Mouse (Mus musculus) forebrain, embryonic 13.5 days (tissue): ENCODE results near the gene Rfc5. TPM values are rescaled to one million over a fixed set of nuclear protein-coding genes. Genes with fewer than 3 reads are reported as not detected.
A peak's percentile ranks its signal among the peaks of the same experiment; 100 is the strongest.
"Not testable (repeated sequence)": the region's sequence is repeated elsewhere in the genome, so short reads cannot be mapped to it uniquely, and the experiment has no call there.

Source experiments
- ATAC-seq: fragments of 200-750 bp; cut with Nextera tagmentation; 2 replicates; pipeline ENCODE4 v1.8.0; 2017
- H3K27ac ChIP-seq: fragments of 300-500 bp; sonication (generic); 2 replicates; pipeline ENCODE4 v1.5.1; 2015; ENCODE audit warnings: inconsistent platforms, mild to moderate bottlenecking, moderate library complexity
- H3K27me3 ChIP-seq: fragments of 300-500 bp; sonication (generic); 2 replicates; pipeline ENCODE4 v1.6.1; 2015; ENCODE audit warnings: mild to moderate bottlenecking, inconsistent platforms
- H3K36me3 ChIP-seq: fragments of 300-500 bp; sonication (generic); 2 replicates; pipeline ENCODE4 v1.6.1; 2015; ENCODE audit warnings: mild to moderate bottlenecking, inconsistent platforms; ENCODE audit not compliant: poor library complexity, severe bottlenecking
- H3K4me1 ChIP-seq: fragments of 300-500 bp; sonication (generic); 2 replicates; pipeline ENCODE4 v1.6.1; 2015; ENCODE audit warnings: inconsistent platforms
- H3K4me2 ChIP-seq: fragments of 300-500 bp; sonication (generic); 2 replicates; pipeline ENCODE4 v1.6.1; 2015; ENCODE audit warnings: inconsistent platforms, mild to moderate bottlenecking, moderate library complexity
- H3K4me3 ChIP-seq: fragments of 300-500 bp; sonication (generic); 2 replicates; pipeline ENCODE4 v1.5.1; 2015; ENCODE audit warnings: mild to moderate bottlenecking, inconsistent platforms
- H3K9ac ChIP-seq: fragments of 300-500 bp; sonication (generic); 2 replicates; pipeline ENCODE4 v1.6.1; 2015; ENCODE audit warnings: mild to moderate bottlenecking, inconsistent platforms
- H3K9me3 ChIP-seq: fragments of 300-500 bp; sonication (generic); replicated peaks from 2 replicates; pipeline ENCODE4 v1.6.1; 2016; ENCODE audit warnings: inconsistent platforms
- WGBS: fragments of 180-500 bp; shearing (Covaris S2); methylation state at CpG from one replicate; pipeline ENCODE4 v1.1.7; 2015; 5-methylcytosine and 5-hydroxymethylcytosine counted together
- polyA plus RNA-seq: library from polyadenylated mRNA; unstranded; fragments of >200 nt; fragmentation: Nextera tagmentation; extraction: Ambion mirVana; gene quantifications from 2 replicates; pipeline ENCODE4 v1.2.1, GENCODE M21; 2015

Gene Rfc5
- polyA plus RNA-seq, 1 experiment from 2014 or later = 68.3 TPM

DNA sequence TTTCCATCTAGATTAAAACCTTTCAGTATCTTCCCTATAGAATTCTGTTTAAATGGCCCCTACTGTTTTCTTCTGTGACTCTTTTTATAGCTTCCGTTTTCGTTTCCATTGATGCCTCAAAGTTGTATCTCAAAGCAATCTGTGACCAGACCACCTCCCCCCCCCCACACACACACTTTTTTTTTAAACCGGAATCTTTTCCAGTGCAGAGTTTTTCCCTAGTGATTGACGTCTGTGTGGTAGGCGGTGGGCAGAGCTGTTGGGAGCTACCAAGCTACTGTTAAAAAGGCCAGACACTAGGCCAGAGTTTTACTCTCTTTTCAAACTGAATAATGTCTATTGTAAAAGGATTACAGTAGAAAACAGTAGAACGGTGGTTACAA is 30.6 kb downstream of the Rfc5 start:
- peak overlapping the region; percentile 98 for H3K9ac ChIP-seq
- H3K9me3 ChIP-seq = no peaks in the 10 kb centered on the region
- WGBS = 5% methylated on average over 6 of the region's 6 CpGs
- peak overlapping the region; percentile 87 for H3K4me2 ChIP-seq
- no peaks in the 10 kb centered on the region for H3K27me3 ChIP-seq
- peaks cover under 1% of the 10 kb centered on the region; the same call in 1 of the 2 replicates for H3K36me3 ChIP-seq
- peak overlapping the region; percentile 98 for H3K4me3 ChIP-seq
- peak overlapping the region; percentile 88 for H3K27ac ChIP-seq
- ATAC-seq = no peak
- peaks cover 58% of the 10 kb centered on the region for H3K4me1 ChIP-seq

DNA sequence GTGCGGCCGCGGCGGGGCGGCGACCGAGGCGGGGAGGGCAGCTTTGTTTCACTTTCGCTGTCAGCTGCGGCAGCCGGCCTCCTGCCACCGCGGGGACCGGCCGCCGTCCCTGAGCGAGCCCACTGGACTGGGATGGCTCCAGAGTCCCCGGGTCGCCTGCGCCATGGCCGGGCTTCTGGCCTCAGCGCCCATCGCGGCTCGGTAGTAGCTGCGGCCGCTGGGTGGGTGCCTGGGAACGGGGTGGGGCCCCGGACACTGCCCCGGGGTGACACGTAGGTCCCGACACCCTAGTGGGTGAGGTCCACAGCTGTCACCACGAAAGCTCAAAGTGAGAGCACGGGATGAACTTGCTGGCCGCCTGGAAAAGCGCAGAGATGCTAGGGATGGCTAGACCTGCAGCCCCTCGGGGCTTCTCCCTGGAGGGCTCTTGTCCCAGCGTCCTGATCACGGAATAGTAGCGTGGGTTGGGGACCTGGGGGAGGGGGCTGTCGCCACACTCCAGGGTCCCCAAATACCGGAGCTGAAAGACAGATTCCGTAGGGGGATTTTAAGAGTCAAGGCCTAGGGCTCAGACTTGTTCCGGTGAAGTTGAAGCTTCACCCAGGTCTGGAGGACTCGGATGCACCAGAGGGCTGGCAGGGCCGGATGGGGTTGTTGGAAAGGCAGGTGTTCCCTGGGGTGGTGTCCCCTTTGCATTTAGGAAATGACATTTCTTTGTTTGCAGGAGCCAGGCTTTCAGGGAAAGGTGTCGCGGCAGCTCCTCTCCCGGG is 31.2 kb downstream of the Rfc5 start:
- H3K27me3 ChIP-seq = no peaks in the 10 kb centered on the region
- under 1% methylated on average over 41 of the region's 49 CpGs for WGBS
- no peaks in the 10 kb centered on the region for H3K36me3 ChIP-seq
- peak overlapping the region; percentile 98 for H3K9ac ChIP-seq
- H3K4me1 ChIP-seq = peaks cover 58% of the 10 kb centered on the region
- ATAC-seq = peak; percentile 61
- peak overlapping the region; percentile 87 for H3K4me2 ChIP-seq
- H3K9me3 ChIP-seq = no peaks in the 10 kb centered on the region
- peak overlapping the region; percentile 88 for H3K27ac ChIP-seq
- peak overlapping the region; percentile 98 for H3K4me3 ChIP-seq

DNA sequence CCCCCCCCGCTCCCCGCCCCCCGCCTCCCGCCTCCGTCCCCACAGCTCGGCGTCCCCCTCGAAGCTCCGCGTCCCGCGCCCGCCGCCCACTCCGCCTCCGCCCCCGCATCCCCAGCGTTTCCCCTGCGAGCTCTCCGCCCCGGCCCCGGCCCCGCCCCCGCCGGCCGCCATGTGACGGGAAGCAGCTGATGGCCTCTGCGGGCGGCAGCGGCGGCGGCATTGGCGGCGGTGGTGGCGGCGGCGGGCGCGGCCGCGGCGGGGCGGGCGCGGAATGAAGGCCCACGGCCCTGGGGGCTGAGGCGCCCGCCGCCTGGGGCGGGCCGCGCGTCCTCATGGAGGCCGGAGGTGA is 31.7 kb downstream of the Rfc5 start, which contains the start of gene Wsb2:
Gene Wsb2 (plus strand): TSS at position 176 of the 349 bp plus-strand sequence.
- WGBS = no CpG with 5 or more reads among the region's 54 CpGs
- no peaks in the 10 kb centered on the region for H3K9me3 ChIP-seq
- H3K4me2 ChIP-seq = peak within 1 kb of the TSS; percentile 87
- H3K4me3 ChIP-seq = peak within 1 kb of the TSS; percentile 98
- no peaks in the 10 kb centered on the region for H3K27me3 ChIP-seq
- peak within 1 kb of the TSS; percentile 88 for H3K27ac ChIP-seq
- peak within 1 kb of the TSS; percentile 98 for H3K9ac ChIP-seq
- ATAC-seq = peak; percentile 77
- no peaks in the 10 kb centered on the region for H3K36me3 ChIP-seq
- H3K4me1 ChIP-seq = peaks cover 58% of the 10 kb centered on the region

DNA sequence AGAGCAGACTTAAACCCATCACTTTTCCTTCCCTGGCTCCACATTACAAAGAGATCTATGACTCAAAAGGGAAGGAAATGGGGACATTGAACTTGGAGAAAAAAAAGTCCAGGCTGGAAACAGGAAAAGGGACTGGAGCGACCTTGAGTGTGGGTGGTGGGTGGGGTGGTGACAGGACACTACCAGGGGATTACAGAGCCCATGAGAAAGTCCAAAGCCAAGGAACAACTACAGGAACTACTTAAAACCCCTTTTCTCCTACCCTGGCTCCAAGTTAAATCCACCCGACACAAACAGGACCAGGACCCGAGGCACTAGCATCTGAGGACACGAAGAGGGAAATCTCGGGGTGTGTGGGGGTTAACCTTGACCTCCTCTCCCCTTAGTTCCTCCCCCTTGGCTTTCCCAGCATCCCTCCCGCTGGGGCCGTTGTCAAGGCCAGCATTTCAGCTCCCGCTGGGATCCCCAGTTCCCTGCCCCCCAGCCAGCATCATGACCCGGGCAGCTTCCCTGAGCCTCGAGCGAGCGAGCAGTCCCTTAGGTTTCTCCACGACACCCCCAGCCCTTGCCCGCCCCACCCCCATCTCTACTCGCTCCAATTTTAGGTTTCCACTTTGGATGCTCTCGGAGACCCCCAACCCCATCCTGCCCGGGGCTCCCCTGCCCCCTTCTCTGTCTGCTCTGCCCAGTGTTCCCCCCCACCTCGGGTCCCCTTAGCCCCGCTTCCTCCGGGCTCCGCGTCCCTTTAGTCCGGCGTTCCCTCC is 32.3 kb downstream of the Rfc5 start:
- peak overlapping the region; percentile 98 for H3K4me3 ChIP-seq
- peaks cover 53% of the 10 kb centered on the region for H3K4me1 ChIP-seq
- no peaks in the 10 kb centered on the region for H3K36me3 ChIP-seq
- H3K9me3 ChIP-seq = no peaks in the 10 kb centered on the region
- H3K27me3 ChIP-seq = no peaks in the 10 kb centered on the region
- peak; percentile 72 for ATAC-seq
- peak overlapping the region; percentile 87 for H3K4me2 ChIP-seq
- WGBS = under 1% methylated on average over 19 of the region's 24 CpGs
- peak overlapping the region; percentile 88 for H3K27ac ChIP-seq
- peak overlapping the region; percentile 98 for H3K9ac ChIP-seq

DNA sequence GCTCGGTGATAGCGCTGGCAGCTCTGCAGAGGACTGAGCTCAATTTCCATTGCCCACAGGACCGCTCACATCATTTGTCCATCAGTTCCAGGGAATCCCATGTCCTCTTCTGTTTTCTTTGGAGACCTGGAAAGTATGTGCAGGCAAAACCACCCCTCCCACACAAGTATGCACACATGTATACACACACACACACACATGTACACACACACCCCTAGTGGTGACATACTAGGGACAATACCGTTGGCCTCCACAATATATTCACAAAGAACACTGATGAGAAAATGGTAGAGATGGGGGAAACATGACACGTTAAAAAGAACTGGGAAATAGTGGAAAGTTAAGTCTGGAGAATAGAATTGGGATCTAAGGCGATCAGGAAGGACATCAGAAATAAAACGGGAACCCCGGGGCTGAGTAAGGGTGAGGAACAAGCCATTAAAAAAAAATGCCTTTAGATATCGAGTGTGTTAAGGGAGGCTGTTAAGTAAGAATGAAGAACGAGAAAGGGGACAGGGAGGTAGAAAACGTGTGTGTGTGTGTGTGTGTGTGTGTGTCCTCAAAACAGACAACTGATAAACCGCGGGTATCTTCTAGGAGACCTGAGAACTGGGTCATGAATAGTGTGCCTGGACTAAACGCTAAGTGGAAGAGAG is 33.1 kb downstream of the Rfc5 start:
- H3K4me2 ChIP-seq = peak overlapping the region; percentile 87
- 53% methylated on average over 14 of the region's 14 CpGs for WGBS
- peaks cover 46% of the 10 kb centered on the region for H3K4me1 ChIP-seq
- no peaks in the 10 kb centered on the region for H3K27me3 ChIP-seq
- ATAC-seq = no peak
- no peaks in the 10 kb centered on the region for H3K9me3 ChIP-seq
- H3K4me3 ChIP-seq = peak overlapping the region; percentile 98
- H3K36me3 ChIP-seq = no peaks in the 10 kb centered on the region
- no peak overlapping the region for H3K9ac ChIP-seq
- no peak overlapping the region for H3K27ac ChIP-seq

DNA sequence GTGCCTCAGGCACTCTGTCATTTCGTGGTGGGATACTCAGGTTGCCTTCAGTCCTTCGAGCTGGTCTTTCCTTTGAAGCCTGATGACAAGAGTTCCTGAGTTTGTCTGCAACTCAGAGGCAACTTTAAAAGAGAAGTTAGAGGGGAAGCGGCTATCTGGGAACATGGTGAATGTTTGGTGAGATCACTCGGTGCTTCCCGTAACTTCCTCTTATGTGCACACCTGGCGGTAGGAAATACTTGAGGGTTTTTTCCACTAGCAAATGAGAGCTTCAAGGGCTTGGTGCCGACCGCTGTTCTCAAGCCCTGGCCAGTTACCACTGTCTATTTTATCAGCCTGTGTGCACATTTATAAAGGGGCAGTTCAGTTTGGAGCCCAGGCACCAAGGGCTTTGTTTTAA is 34.7 kb downstream of the Rfc5 start:
- no peak overlapping the region for H3K4me3 ChIP-seq
- ATAC-seq = no peak
- no peaks in the 10 kb centered on the region for H3K9me3 ChIP-seq
- peaks cover 29% of the 10 kb centered on the region for H3K4me1 ChIP-seq
- no peaks in the 10 kb centered on the region for H3K27me3 ChIP-seq
- no peak overlapping the region for H3K4me2 ChIP-seq
- no peak overlapping the region for H3K9ac ChIP-seq
- H3K27ac ChIP-seq = no peak overlapping the region
- no peaks in the 10 kb centered on the region for H3K36me3 ChIP-seq
- 82% methylated on average over 8 of the region's 8 CpGs for WGBS

DNA sequence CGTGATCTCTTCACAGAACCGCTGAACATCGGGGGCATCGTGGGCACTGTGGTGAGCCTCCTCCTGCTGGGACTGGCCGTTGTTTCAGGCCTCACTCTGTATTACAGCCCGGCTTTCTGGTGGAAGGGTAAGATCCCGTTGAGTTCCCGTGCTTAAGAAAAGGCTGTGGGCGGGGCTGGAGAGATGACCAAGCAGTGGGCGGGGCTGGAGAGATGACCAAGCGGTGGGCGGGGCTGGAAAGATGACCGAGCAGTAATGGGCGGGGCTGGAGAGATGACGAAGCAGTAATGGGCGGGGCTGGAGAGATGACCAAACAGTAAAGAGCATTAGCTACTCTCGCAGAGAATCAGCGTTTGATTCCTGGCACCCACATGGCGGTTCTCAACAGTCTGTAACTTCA is 40.6 kb downstream of the Rfc5 start:
- H3K4me3 ChIP-seq = no peak overlapping the region
- H3K27ac ChIP-seq = no peak overlapping the region
- H3K9me3 ChIP-seq = no peaks in the 10 kb centered on the region
- no peaks in the 10 kb centered on the region for H3K4me1 ChIP-seq
- H3K9ac ChIP-seq = no peak overlapping the region
- ATAC-seq = 0 out of 2 replicates have a peak, but pooled peaks have one; percentile 57
- H3K4me2 ChIP-seq = peak overlapping the region; percentile 33
- WGBS = 22% methylated on average over 19 of the region's 19 CpGs
- H3K27me3 ChIP-seq = no peaks in the 10 kb centered on the region
- no peaks in the 10 kb centered on the region for H3K36me3 ChIP-seq

DNA sequence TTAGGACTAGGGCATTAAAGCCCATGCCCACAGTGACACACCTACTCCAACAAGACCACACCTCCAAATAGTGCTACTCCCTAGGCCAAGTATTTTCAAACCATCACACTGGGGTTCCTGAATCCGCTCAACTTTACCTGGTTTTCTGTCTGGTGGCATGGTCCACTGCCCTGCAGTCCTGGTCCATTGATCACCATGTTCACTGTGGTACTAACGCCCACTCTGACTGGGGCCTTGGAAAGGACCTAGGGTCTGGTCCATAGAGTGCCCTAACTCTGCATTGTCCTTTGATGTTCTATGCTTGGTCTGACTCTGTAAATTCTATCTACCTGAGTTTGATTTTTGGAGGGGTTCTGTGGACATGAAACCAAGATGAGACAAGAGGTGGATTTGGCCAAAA is 41.0 kb downstream of the Rfc5 start:
- Histone ChIP-seq H3K36me3 (no peaks in the 10 kb centered on the region), H3K27ac (no peak overlapping the region), H3K4me3 (no peak overlapping the region), H3K4me1 (no peaks in the 10 kb centered on the region), H3K9ac (no peak overlapping the region), H3K27me3 (no peaks in the 10 kb centered on the region), H3K4me2 (no peak overlapping the region), H3K9me3 (no peaks in the 10 kb centered on the region)
- no peak for ATAC-seq
- 86% methylated on average over 2 of the region's 2 CpGs for WGBS

DNA sequence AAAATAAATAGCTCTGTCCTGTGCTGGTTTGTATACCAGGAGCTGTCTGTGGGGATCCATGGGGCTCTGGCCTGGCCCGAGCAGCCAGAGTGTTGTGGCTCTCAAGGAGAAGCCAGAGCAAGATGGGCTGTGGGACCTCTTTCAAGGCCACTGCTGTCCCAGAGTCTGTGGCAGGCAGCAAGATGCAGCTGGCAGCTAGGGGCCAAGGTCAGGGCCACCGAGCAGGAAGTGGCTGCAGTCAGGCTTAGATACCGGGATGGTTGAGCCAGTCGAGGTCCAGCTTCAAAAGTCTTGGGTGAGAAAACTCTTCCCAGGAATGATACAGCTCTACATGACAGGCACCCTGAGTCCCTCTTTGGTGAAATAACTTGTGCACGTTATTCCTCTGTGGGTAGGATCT is 41.8 kb downstream of the Rfc5 start:
- Histone ChIP-seq H3K27me3 (no peaks in the 10 kb centered on the region), H3K9me3 (no peaks in the 10 kb centered on the region), H3K27ac (no peak overlapping the region), H3K36me3 (no peaks in the 10 kb centered on the region), H3K9ac (no peak overlapping the region), H3K4me3 (no peak overlapping the region), H3K4me1 (no peaks in the 10 kb centered on the region), H3K4me2 (no peak overlapping the region)
- 83% methylated on average over 5 of the region's 5 CpGs for WGBS
- no peak for ATAC-seq

DNA sequence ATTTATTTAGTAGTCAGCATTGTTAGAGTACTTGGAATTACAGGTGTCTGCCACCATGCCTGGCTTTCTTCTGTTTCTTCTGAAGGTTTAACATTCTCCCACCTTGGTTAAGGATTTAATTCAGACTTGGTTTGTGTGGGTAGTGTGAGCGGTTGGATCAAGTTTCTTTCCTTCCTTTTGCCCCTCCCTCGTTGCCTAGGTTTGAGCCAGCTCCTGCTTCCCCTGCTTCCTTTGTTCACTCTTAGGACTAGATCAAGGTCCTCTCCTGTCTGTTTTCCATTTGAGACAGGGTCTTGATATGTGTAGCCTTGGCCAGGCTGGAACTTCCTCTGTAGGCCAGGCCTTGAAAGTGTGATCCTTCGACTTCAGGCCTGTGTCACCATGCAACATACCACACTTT is 42.6 kb downstream of the Rfc5 start:
- ATAC-seq = no peak
- Histone ChIP-seq H3K36me3 (no peaks in the 10 kb centered on the region), H3K4me2 (no peak overlapping the region), H3K27ac (no peak overlapping the region), H3K4me3 (no peak overlapping the region), H3K9ac (no peak overlapping the region), H3K4me1 (no peaks in the 10 kb centered on the region), H3K27me3 (no peaks in the 10 kb centered on the region), H3K9me3 (no peaks in the 10 kb centered on the region)
- WGBS = 66% methylated on average over 3 of the region's 3 CpGs

DNA sequence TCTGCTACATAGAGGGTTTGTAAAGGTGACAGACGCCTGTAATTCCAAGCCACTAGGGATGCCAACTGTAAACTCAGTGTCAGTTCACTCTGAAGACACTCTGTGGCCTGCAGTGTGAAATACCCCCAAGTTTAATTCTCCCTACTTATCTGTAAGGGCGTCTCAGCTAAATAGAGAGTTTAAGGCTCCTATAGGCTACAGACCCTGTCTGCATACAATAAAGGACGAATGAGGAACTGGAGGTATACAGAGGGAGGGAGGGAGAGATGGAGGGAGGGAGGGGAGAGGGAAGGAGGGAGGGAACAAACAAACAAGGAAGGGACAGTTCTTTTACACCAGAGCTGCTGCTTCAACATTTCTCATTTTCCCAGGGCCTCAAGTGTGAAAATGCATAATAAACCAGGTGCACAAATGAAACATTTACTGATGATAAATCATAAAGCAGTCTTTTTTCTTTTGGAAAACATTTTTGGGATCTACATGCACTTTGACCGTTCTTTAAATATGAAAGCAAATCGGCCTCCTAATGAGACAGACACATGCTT is 43.3 kb downstream of the Rfc5 start:
- Histone ChIP-seq H3K4me2 (no peak overlapping the region), H3K9me3 (no peaks in the 10 kb centered on the region), H3K27ac (no peak overlapping the region), H3K9ac (no peak overlapping the region), H3K36me3 (no peaks in the 10 kb centered on the region), H3K4me1 (no peaks in the 10 kb centered on the region), H3K27me3 (no peaks in the 10 kb centered on the region), H3K4me3 (no peak overlapping the region)
- WGBS = 82% methylated on average over 5 of the region's 5 CpGs
- no peak for ATAC-seq

DNA sequence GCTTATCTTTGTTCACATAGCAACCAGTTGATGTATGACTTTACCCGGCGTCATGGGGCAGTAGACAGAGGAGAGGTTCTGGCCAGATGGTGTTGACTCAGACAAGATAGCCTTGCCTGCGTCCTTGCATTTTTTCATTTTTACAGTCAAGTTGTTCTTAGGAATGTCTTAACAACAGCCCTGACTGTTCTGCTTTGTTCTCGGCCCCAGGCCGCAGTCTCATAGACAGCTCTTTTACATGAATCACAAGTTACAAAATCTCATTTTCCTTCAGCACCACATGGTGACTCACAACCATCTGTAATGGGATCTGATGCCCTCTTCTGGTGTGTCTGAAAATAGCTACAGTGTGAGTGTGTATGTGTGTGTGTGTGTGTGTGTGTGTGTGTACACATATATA is 44.4 kb downstream of the Rfc5 start:
- not testable (repeated sequence) for H3K4me3 ChIP-seq, H3K27me3 ChIP-seq, H3K27ac ChIP-seq, H3K9me3 ChIP-seq, H3K36me3 ChIP-seq, H3K4me1 ChIP-seq, H3K4me2 ChIP-seq, H3K9ac ChIP-seq, ATAC-seq
- WGBS = 92% methylated on average over 5 of the region's 5 CpGs
